Mouse (Mus musculus): Measurements from ENCODE around the gene Cplx2. TPM values are rescaled to one million over a fixed set of nuclear protein-coding genes. Genes with fewer than 3 reads are reported as not detected.

Gene Cplx2
- polyA plus RNA-seq, 1 experiment from 2014 or later: 22.0 TPM

DNA sequence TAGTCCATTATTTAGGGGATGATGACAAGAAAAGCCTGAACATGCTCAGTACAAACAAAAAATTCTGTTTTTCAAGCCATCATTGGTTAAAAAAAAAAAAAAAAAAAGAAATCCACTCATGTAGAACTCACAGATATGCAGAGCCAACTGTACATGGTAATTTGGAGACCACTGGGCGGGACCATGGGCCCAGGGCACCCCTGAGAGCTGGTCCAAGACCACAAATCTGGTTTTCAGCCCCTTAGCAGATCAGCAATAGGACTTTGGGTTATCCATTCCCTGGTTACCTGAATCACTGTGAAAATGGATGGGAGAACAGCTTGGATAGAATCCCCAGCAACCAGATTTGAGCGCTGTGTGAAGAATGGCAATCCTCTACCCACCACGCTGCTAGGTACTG lies 40.5 kb downstream of the Cplx2 start:
- WGBS: 91% methylated on average over 3 of the region's 3 CpGs
- H3K36me3 ChIP-seq: no peaks in the 10 kb centered on the region
- H3K27ac ChIP-seq (replicated peaks): no peak overlapping the region
- H3K4me2 ChIP-seq (replicated peaks): no peak overlapping the region
- ATAC-seq (ENCODE audit: low FRiP score, low read depth): no peak
- H3K9ac ChIP-seq (replicated peaks): no peak overlapping the region
- H3K27me3 ChIP-seq: no peaks in the 10 kb centered on the region
- peaks cover 11% of the 10 kb centered on the region for H3K4me1 ChIP-seq
- H3K4me3 ChIP-seq: no peak overlapping the region
- H3K9me3 ChIP-seq: no peaks in the 10 kb centered on the region

DNA sequence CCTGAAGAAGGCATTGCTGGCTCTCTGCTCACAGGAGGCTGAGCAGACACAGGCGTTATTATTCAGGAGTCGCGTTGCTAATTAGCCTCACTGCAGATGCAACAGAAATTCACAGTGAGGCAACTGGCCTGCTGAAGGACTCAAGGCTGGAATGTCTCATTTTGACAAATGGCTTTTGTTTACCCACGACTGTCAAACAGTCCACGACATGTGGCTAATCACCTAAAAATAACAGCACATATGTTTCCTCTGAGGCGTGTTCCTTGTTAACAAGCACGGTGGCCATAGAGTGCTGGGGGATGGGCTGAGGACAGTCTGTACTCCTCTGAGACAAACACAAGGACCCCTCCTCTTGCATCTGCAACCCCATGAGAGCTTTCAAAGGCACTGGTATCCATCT lies 41.1 kb downstream of the Cplx2 start:
- H3K27ac ChIP-seq (replicated peaks): no peak overlapping the region
- no peak overlapping the region for H3K4me2 ChIP-seq (replicated peaks)
- WGBS: 44% methylated on average over 7 of the region's 7 CpGs

DNA sequence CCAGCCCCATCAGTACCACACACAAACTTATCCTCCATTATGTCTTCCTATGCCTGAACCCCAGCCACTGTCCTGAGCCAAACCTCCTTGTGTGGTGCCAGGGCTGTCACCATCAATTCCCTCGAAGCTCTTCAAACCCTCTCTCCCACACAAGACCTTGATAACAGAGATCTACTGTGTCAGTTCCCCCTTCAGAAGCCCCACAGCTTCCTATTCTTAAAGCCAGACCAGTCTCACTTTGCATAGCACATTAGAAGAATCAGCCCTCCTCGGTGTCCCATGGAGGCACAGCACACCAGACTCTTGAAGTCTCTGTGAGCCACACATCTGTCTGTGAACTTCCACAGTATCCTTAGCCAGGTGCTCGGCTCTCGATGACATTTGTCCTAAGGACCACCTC lies 41.6 kb downstream of the Cplx2 start:
- Histone ChIP-seq H3K36me3 (no peaks in the 10 kb centered on the region), H3K9ac (replicated peaks) (no peak overlapping the region), H3K4me1 (peaks cover 11% of the 10 kb centered on the region), H3K4me3 (no peak overlapping the region), H3K27ac (replicated peaks) (no peak overlapping the region), H3K27me3 (no peaks in the 10 kb centered on the region), H3K9me3 (no peaks in the 10 kb centered on the region), H3K4me2 (replicated peaks) (no peak overlapping the region)
- no peak for ATAC-seq (ENCODE audit: low FRiP score, low read depth)
- 81% methylated on average over 4 of the region's 4 CpGs for whole genome bisulfite sequencing

More for the DNA sequence above, 41.1 kb downstream of the Cplx2 start:
- Histone ChIP-seq H3K36me3 (no peaks in the 10 kb centered on the region), H3K9me3 (no peaks in the 10 kb centered on the region), H3K27me3 (no peaks in the 10 kb centered on the region), H3K9ac (replicated peaks) (no peak overlapping the region), H3K4me1 (peaks cover 11% of the 10 kb centered on the region), H3K4me3 (no peak overlapping the region)
- ATAC-seq (ENCODE audit: low FRiP score, low read depth): no peak

DNA sequence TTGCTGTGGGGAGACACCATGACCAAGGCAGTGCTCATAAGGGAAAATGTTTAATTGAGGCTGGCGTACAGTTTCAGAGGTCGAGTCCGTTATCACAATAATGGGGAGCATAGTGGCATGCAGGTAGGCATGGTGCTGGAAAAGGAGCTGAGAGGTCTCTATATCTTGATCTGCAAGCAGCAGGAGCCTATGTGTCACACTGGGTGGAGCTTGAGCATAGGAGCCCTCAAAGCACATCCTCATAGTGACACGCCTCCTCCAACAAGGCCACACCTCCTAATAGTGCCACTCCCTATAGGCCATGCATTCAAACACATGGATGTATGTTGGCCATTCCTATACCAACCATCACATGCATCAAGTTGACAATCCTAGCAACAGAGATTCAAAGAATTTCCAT lies 43.9 kb downstream of the Cplx2 start:
- H3K9me3 ChIP-seq: no peaks in the 10 kb centered on the region
- H3K4me1 ChIP-seq: peaks cover 22% of the 10 kb centered on the region
- H3K27ac ChIP-seq (replicated peaks): no peak overlapping the region
- no peaks in the 10 kb centered on the region for H3K36me3 ChIP-seq
- WGBS: 97% methylated on average over 4 of the region's 4 CpGs
- H3K4me2 ChIP-seq (replicated peaks): no peak overlapping the region
- H3K27me3 ChIP-seq: no peaks in the 10 kb centered on the region
- H3K9ac ChIP-seq (replicated peaks): no peak overlapping the region
- ATAC-seq (ENCODE audit: low FRiP score, low read depth): no peak
- no peak overlapping the region for H3K4me3 ChIP-seq

DNA sequence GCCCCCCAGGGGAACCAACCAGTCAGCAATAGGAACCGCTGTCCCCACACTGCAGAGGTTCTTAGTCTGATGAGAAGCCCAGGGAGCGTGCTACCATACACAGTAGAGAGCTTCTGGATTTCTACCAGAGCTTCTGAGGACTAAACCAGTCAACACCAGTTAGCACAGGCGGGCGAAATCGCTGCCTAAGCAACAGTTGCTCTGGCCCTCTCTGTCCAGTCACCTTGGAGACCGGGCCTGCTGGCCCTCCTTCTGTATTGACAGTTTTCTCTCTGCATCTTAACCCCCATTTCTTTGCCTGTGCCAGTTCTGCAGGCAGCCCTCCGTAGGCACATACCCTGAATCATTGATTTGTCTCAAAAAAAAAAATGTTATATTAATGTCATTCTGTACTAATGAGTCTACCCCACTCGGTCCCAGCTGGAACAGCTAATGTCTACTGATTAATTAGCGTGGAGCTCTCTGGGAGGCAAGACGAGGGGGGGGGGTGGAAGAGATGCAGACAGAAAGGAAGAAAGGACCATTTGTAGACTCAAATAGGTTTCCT lies 47.7 kb downstream of the Cplx2 start:
- Histone ChIP-seq H3K9ac (replicated peaks) (no peak overlapping the region), H3K27me3 (no peaks in the 10 kb centered on the region), H3K9me3 (0 out of 2 replicates have a peak, but pooled peaks cover 3% of the 10 kb centered on the region), H3K36me3 (no peaks in the 10 kb centered on the region), H3K27ac (replicated peaks) (0 out of 2 replicates have a peak overlapping the region, but pooled peaks have one; percentile 42), H3K4me3 (no peak overlapping the region), H3K4me2 (replicated peaks) (no peak overlapping the region), H3K4me1 (peaks cover 10% of the 10 kb centered on the region)
- ATAC-seq (ENCODE audit: low FRiP score, low read depth): no peak
- 67% methylated on average over 10 of the region's 10 CpGs for WGBS

DNA sequence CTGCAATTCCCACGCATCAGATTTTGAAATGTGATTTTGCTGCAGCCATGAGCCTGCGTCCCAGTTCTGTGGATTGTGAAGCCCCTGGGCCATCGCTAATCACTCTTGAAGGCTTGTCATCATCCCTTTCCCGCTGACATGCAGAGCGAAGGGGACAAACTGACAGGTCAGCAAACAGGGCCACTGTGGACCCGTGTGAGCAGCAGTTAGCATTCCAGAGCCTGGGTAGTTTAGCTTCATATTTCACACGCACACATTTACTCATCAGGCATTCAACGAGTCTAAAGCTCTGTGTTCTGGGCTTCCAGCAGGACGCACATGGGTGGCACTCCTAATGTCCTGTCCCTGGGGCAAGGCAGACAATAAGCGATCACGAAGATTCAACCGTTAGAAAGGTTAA lies 49.1 kb downstream of the Cplx2 start:
- no peak for ATAC-seq (ENCODE audit: low FRiP score, low read depth)
- Histone ChIP-seq H3K27ac (replicated peaks) (no peak overlapping the region), H3K9ac (replicated peaks) (no peak overlapping the region), H3K4me3 (no peak overlapping the region), H3K9me3 (0 out of 2 replicates have a peak, but pooled peaks cover 3% of the 10 kb centered on the region), H3K27me3 (no peaks in the 10 kb centered on the region), H3K4me2 (replicated peaks) (no peak overlapping the region), H3K36me3 (no peaks in the 10 kb centered on the region), H3K4me1 (peaks cover 14% of the 10 kb centered on the region)
- 84% methylated on average over 12 of the region's 12 CpGs for WGBS

DNA sequence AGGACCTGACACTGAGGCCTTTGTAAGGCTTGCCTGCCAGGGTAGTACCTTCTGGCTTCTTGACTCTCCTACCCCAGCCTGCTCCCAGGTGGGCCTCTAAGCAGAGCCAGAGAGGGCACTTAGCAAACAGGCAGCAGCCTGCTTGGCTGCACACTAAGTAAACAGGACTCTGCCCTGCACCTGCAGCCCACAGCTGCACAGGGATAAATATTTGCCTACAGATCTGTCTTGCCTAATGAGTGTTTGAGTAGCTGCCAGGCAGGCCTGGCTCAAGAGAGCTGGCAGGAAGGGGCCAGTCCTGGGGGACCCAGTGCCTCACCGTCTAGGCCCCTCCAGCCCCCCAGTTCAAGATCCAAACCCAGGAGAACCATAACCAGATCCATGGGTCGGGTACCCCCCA lies 54.1 kb downstream of the Cplx2 start:
- H3K9me3 ChIP-seq: 0 out of 2 replicates have a peak, but pooled peaks cover 3% of the 10 kb centered on the region
- H3K27ac ChIP-seq (replicated peaks): peak overlapping the region; percentile 54
- no peak overlapping the region for H3K4me3 ChIP-seq
- 69% methylated on average over 2 of the region's 2 CpGs for WGBS
- no peaks in the 10 kb centered on the region for H3K36me3 ChIP-seq
- no peaks in the 10 kb centered on the region for H3K27me3 ChIP-seq
- H3K4me1 ChIP-seq: peaks cover 7% of the 10 kb centered on the region; the same call in 1 of the 2 replicates
- H3K4me2 ChIP-seq (replicated peaks): no peak overlapping the region
- H3K9ac ChIP-seq (replicated peaks): no peak overlapping the region
- peak; percentile 44; the same call in 1 of the 2 replicates for ATAC-seq (ENCODE audit: low FRiP score, low read depth)

DNA sequence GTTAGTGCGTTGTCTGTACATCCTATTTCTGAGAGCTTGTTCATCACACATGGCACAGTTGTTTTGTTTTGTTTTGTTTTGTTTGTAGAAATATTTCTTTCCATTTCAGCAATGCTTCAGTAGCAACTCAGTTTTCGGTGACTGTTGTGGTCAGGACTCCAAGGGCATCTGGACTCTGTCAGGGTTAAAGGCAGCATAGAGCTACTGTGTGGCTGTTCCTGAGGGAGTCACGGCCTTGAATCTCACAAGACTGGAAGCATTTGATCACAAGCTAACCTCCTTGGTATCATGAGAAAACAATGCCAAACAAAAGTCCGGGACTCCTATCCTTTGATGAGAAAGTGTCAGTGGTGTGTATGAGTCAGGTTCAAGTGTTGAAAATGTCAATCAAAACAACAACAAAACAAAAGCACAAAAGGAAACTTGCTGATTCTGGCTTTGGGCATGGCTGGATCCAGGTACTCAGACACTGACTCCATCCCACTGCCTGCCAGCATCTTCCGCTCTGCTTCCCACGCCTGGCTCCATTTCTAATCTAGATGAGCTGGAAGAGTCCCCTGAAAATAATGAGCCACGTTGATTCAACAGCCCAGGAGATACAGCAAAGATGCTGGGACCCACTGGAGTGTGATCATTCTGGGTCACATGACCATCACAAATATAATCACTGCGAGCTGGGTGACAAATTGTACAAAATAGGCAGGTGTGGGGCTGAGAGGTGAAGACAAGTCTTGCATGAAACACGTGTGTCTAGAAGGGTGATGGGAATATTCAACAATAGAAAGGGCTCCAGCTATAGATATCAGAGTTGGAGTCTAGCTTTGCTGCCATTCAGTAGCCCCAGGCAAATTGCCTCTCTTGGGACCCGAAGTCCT lies 55.9 kb downstream of the Cplx2 start:
- Histone ChIP-seq H3K9ac (replicated peaks) (no peak overlapping the region), H3K9me3 (0 out of 2 replicates have a peak, but pooled peaks cover 3% of the 10 kb centered on the region), H3K27ac (replicated peaks) (no peak overlapping the region), H3K4me2 (replicated peaks) (no peak overlapping the region), H3K36me3 (no peaks in the 10 kb centered on the region), H3K27me3 (no peaks in the 10 kb centered on the region), H3K4me3 (no peak overlapping the region), H3K4me1 (peaks cover 7% of the 10 kb centered on the region; the same call in 1 of the 2 replicates)
- WGBS: 82% methylated on average over 10 of the region's 10 CpGs
- ATAC-seq (ENCODE audit: low FRiP score, low read depth): no peak

DNA sequence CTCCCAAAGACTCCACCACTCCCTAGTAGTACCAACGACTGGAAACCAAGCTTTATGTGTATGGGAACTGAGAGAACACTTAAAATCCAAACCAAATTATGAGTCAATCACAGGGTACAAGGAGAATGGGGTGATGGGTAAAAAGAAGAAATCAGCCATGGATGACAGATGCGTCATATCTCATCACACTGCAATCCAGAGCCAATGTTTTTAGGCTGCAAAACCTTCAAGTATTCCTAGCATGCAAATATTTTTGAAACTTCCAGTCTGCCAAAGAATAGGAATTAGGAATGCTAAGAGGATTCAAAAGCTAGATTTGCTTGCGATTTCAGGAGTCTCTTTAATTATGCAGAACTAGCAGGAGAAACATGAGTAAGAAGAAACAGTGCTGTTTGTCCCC lies 57.6 kb downstream of the Cplx2 start:
- Histone ChIP-seq H3K9ac (replicated peaks) (no peak overlapping the region), H3K36me3 (no peaks in the 10 kb centered on the region), H3K4me2 (replicated peaks) (no peak overlapping the region), H3K4me1 (peaks cover 7% of the 10 kb centered on the region; the same call in 1 of the 2 replicates), H3K27me3 (no peaks in the 10 kb centered on the region; the same call in 1 of the 2 replicates), H3K27ac (replicated peaks) (no peak overlapping the region), H3K9me3 (no peaks in the 10 kb centered on the region), H3K4me3 (no peak overlapping the region)
- WGBS: 83% methylated on average over 3 of the region's 3 CpGs
- ATAC-seq (ENCODE audit: low FRiP score, low read depth): no peak

DNA sequence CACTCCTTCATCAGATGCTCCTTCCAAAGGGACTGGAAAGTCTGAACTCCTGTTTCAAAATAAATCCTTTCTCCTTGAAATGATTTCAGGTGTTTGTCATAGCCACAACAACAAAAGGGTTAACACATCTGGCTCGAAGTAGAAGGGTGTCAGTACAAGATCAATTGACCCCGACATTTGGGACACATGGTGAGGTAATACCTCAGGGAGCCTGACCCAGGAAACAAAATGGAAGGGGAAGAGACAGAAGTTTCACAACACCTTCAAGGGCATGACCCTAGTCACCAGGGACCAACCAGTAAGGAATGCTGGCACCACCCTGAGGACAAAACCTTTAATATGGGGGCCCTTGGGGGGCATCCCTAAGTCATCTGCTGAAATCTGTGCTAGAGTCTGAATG lies 58.9 kb downstream of the Cplx2 start:
- Histone ChIP-seq H3K4me1 (peaks cover 5% of the 10 kb centered on the region; the same call in 1 of the 2 replicates), H3K27me3 (no peaks in the 10 kb centered on the region; the same call in 1 of the 2 replicates), H3K4me2 (replicated peaks) (no peak overlapping the region), H3K4me3 (no peak overlapping the region), H3K36me3 (no peaks in the 10 kb centered on the region), H3K9me3 (no peaks in the 10 kb centered on the region), H3K9ac (replicated peaks) (no peak overlapping the region), H3K27ac (replicated peaks) (no peak overlapping the region)
- WGBS: 66% methylated on average over 2 of the region's 2 CpGs
- no peak for ATAC-seq (ENCODE audit: low FRiP score, low read depth)

DNA sequence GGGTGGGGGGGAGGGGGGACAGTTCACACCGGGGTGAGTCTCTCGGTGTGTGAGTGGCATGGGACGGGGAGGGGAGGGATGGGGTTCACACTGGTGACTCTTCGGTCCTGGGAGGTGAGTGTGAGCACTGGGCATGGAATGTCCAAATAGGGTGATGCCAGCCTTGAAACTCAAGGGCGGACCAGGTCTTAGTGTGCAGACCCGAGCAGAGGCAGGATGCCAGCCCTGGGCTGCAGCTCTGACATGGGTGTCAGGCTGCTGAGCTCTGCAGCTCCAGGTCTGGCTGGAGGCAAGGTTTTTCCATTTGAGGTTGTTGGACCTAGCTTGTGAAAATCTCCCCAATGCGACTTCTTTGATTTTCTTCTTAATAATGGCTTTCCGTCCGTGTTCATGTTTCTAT lies 60.0 kb downstream of the Cplx2 start:
- WGBS: 85% methylated on average over 9 of the region's 9 CpGs
- Histone ChIP-seq H3K27ac (replicated peaks) (no peak overlapping the region), H3K9me3 (no peaks in the 10 kb centered on the region), H3K4me2 (replicated peaks) (no peak overlapping the region), H3K27me3 (no peaks in the 10 kb centered on the region; the same call in 1 of the 2 replicates), H3K4me1 (no peaks in the 10 kb centered on the region), H3K9ac (replicated peaks) (no peak overlapping the region), H3K36me3 (no peaks in the 10 kb centered on the region), H3K4me3 (no peak overlapping the region)
- no peak for ATAC-seq (ENCODE audit: low FRiP score, low read depth)
